Mouse (Mus musculus): ENCODE results near the gene Ubap1l. TPM values are rescaled to one million over a fixed set of nuclear protein-coding genes. Genes with fewer than 3 reads are reported as not detected.

Gene Ubap1l
- polyA plus RNA-seq, 1 experiment from 2014 or later: not detected

DNA sequence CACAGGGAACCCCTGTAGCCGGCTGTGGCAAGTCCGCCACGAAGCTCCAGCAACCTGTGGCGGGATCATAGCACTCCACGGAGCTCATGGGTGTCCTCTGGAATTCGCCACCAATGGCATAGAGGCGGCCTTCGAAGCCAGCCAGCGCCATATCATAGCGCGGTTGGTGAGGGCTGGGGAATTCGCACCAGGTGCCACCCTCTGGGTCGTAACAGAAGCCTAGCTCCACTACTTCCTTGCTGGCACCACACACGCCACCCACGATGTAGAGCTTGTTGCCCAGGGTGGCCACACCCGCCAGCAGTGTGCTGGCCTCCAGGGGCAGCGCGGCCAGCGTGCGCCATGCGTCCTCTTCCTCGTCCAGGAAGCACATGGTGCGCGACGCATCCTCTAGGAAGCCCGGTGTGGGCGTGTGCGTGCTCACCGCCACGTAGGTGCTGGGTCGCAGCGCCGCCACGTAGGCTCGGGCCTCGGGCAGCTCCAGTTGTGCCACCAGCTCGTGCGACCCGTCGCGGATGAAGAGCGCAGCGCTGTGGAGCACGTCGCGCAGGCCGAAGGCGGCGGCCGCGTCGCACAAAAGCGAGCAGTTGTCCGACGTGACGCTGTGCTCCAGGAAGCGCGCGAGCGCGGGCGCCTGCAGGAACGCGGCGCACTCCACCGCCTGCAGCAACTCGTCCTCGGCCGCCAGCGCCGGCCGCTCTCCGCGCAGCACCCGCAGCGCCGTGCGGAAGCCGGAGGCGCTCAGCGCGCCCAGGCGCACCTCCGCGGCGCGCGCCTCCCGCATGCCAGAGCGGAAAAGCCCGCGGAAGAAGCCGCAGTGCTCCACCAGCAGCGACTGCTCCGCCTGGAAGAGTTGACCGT is 30.1 kb downstream of the Ubap1l start:
- WGBS: 14% methylated on average over 95 of the region's 96 CpGs
- peak; percentile 67 for ATAC-seq (ENCODE audit: low FRiP score, low TSS enrichment)
- H3K4me1 ChIP-seq (replicated peaks; ENCODE audit: control insufficient read depth, insufficient read depth): 0 out of 2 replicates have a peak, but pooled peaks cover 3% of the 10 kb centered on the region
- peak overlapping the region; percentile 63 for H3K4me2 ChIP-seq (replicated peaks; ENCODE audit: low read depth)
- 0 out of 2 replicates have a peak, but pooled peaks cover 4% of the 10 kb centered on the region for H3K27me3 ChIP-seq (ENCODE audit: control insufficient read depth, insufficient read depth, low read length)
- H3K36me3 ChIP-seq (ENCODE audit: control insufficient read depth, insufficient read depth, low read length): no peaks in the 10 kb centered on the region
- peak; percentile 42 for DNase-seq (ENCODE audit: low spot score)
- TF ChIP-seq EP300 (optimal IDR thresholded peaks at IDR 0.05): no peak
- TF ChIP-seq CTCF (IDR thresholded peaks at IDR 0.05; ENCODE audit: low read depth): no peak
- peak overlapping the region; percentile 44 for H3K4me3 ChIP-seq (ENCODE audit: low read depth, low read length)
- H3K9ac ChIP-seq (ENCODE audit: low read length): peak overlapping the region; percentile 47
- H3K9me3 ChIP-seq (ENCODE audit: control insufficient read depth, low read length): no peaks in the 10 kb centered on the region
- H3K27ac ChIP-seq (replicated peaks): no peak overlapping the region

DNA sequence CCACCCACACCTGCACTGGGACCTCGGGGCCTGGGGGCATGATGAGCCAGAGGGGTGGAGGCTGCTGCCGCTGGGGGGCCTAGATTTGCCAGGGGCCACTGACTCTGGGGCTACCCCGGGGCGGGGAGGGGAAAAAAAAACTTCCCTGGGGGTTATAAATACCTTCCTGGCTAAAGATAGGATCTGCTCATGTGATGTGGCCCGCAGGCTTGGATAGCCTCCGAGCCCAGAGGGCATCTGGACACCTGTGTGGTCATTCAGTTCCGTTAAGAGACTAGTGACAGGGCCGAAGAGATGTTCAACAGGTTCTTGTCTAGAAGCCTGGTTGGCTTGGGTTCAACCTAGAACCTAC is 30.7 kb downstream of the Ubap1l start, which contains the start of gene Kbtbd13:
Gene Kbtbd13, minus strand, starts transcription at position 40 of the 352 bp plus-strand sequence.
- DNase-seq (ENCODE audit: low spot score) (no peak), ATAC-seq (ENCODE audit: low FRiP score, low TSS enrichment) (no peak)
- H3K9me3 ChIP-seq (ENCODE audit: control insufficient read depth, low read length): no peaks in the 10 kb centered on the region
- H3K4me1 ChIP-seq (replicated peaks; ENCODE audit: control insufficient read depth, insufficient read depth): 0 out of 2 replicates have a peak, but pooled peaks cover 2% of the 10 kb centered on the region
- H3K4me3 ChIP-seq (ENCODE audit: low read depth, low read length): peak within 1 kb of the TSS; percentile 44
- 0 out of 2 replicates have a peak, but pooled peaks cover 4% of the 10 kb centered on the region for H3K27me3 ChIP-seq (ENCODE audit: control insufficient read depth, insufficient read depth, low read length)
- 46% methylated on average over 8 of the region's 8 CpGs for WGBS
- peak within 1 kb of the TSS; percentile 47 for H3K9ac ChIP-seq (ENCODE audit: low read length)
- TF ChIP-seq CTCF (IDR thresholded peaks at IDR 0.05; ENCODE audit: low read depth) (no peak), EP300 (optimal IDR thresholded peaks at IDR 0.05) (no peak)
- H3K27ac ChIP-seq (replicated peaks): no peak within 1 kb of the TSS
- H3K36me3 ChIP-seq (ENCODE audit: control insufficient read depth, insufficient read depth, low read length): no peaks in the 10 kb centered on the region
- H3K4me2 ChIP-seq (replicated peaks; ENCODE audit: low read depth): peak within 1 kb of the TSS; percentile 63

GRCm38 (mm10) chr9:65392638-65393364 is 32.0 kb downstream of the Ubap1l start:
- WGBS: 24% methylated on average over 6 of the region's 6 CpGs
- Histone ChIP-seq H3K27ac (replicated peaks) (no peak overlapping the region), H3K9ac (ENCODE audit: low read length) (no peak overlapping the region), H3K4me2 (replicated peaks; ENCODE audit: low read depth) (no peak overlapping the region), H3K9me3 (ENCODE audit: control insufficient read depth, low read length) (no peaks in the 10 kb centered on the region), H3K4me3 (ENCODE audit: low read depth, low read length) (no peak overlapping the region), H3K4me1 (replicated peaks; ENCODE audit: control insufficient read depth, insufficient read depth) (no peaks in the 10 kb centered on the region), H3K36me3 (ENCODE audit: control insufficient read depth, insufficient read depth, low read length) (no peaks in the 10 kb centered on the region), H3K27me3 (ENCODE audit: control insufficient read depth, insufficient read depth, low read length) (0 out of 2 replicates have a peak, but pooled peaks cover 4% of the 10 kb centered on the region)
- DNase-seq (ENCODE audit: low spot score) (peak; percentile 77), ATAC-seq (ENCODE audit: low FRiP score, low TSS enrichment) (no peak)
- TF ChIP-seq CTCF (IDR thresholded peaks at IDR 0.05; ENCODE audit: low read depth) (peak; percentile 91), EP300 (optimal IDR thresholded peaks at IDR 0.05) (no peak)

DNA sequence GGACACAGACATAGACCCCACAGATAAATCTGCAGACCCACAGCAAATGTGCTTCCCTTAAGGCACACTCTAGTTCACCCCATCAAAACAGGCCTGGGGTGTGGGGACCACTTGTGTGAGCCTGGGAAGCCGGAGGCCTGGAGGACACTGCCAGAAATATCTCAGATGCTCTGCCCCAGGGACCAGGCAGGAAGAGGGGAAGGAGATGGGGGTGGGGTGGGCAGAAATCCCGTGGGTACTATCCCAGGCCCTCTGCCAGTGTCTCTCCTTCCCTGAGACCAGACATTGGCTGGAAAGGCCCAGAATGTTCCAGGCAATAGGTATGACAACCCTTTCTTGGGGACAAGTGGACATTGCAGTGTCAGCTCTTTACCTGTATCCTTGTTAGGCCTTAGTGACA is 32.8 kb downstream of the Ubap1l start:
- Histone ChIP-seq H3K4me2 (replicated peaks; ENCODE audit: low read depth) (no peak overlapping the region), H3K27ac (replicated peaks) (no peak overlapping the region), H3K4me1 (replicated peaks; ENCODE audit: control insufficient read depth, insufficient read depth) (no peaks in the 10 kb centered on the region), H3K36me3 (ENCODE audit: control insufficient read depth, insufficient read depth, low read length) (no peaks in the 10 kb centered on the region), H3K9me3 (ENCODE audit: control insufficient read depth, low read length) (no peaks in the 10 kb centered on the region), H3K27me3 (ENCODE audit: control insufficient read depth, insufficient read depth, low read length) (0 out of 2 replicates have a peak, but pooled peaks cover 4% of the 10 kb centered on the region), H3K4me3 (ENCODE audit: low read depth, low read length) (no peak overlapping the region), H3K9ac (ENCODE audit: low read length) (no peak overlapping the region)
- no peak for DNase-seq (ENCODE audit: low spot score)
- 49% methylated on average over 2 of the region's 2 CpGs for WGBS
- TF ChIP-seq EP300 (optimal IDR thresholded peaks at IDR 0.05): no peak
- no peak for TF ChIP-seq CTCF (IDR thresholded peaks at IDR 0.05; ENCODE audit: low read depth)
- ATAC-seq (ENCODE audit: low FRiP score, low TSS enrichment): no peak

DNA sequence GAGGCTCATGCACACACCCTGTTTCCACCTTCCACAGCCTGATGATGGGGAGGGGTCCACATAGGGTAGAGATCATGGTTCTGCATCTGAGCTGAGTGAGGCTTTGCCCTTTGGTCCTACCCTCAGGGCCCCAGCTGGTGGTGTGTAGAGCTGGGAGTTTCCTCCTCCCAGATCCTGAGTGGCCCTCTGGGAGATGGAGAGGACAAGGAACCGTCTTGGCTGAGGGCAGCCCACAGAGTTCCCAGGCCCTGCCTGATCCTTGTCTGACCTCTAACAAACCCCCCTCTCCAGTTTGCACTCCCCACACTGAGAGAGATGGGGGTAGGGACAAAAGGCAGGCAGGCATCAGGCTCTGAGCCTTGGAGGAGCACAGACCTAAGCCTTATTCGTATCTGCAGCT is 33.5 kb downstream of the Ubap1l start:
- no peaks in the 10 kb centered on the region for H3K9me3 ChIP-seq (ENCODE audit: control insufficient read depth, low read length)
- H3K27ac ChIP-seq (replicated peaks): no peak overlapping the region
- TF ChIP-seq EP300 (optimal IDR thresholded peaks at IDR 0.05): no peak
- TF ChIP-seq CTCF (IDR thresholded peaks at IDR 0.05; ENCODE audit: low read depth): no peak
- 0 out of 2 replicates have a peak, but pooled peaks cover 4% of the 10 kb centered on the region for H3K27me3 ChIP-seq (ENCODE audit: control insufficient read depth, insufficient read depth, low read length)
- WGBS: 65% methylated on average over 2 of the region's 2 CpGs
- ATAC-seq (ENCODE audit: low FRiP score, low TSS enrichment) (no peak; the same call in 1 of the 2 replicates), DNase-seq (ENCODE audit: low spot score) (no peak)
- no peak overlapping the region for H3K4me3 ChIP-seq (ENCODE audit: low read depth, low read length)
- no peak overlapping the region for H3K9ac ChIP-seq (ENCODE audit: low read length)
- no peak overlapping the region for H3K4me2 ChIP-seq (replicated peaks; ENCODE audit: low read depth)
- H3K4me1 ChIP-seq (replicated peaks; ENCODE audit: control insufficient read depth, insufficient read depth): no peaks in the 10 kb centered on the region
- no peaks in the 10 kb centered on the region for H3K36me3 ChIP-seq (ENCODE audit: control insufficient read depth, insufficient read depth, low read length)

Data from stomach, postnatal 0 days (tissue).